Mouse (Mus musculus) MEL (cell line): ENCODE measurements at regions not wholly inside any gene's neighbourhood (a gene's known extent, or its start where the extent isn't known, plus 50 kb on each side); places are given as distances from the start of the nearest gene placed in this dataset.

ENCODE experiments used
- DNase-seq: peaks from one replicate; pipeline ENCODE4 v3.0.0; 2011; ENCODE audit warnings: low read depth, low spot score
- H3K27ac ChIP-seq: 2 replicates; pipeline ENCODE4 v1.5.1; 2012; ENCODE audit warnings: low read depth, mild to moderate bottlenecking, control low read depth, low read length, moderate library complexity; ENCODE audit not compliant: control insufficient read depth
- H3K27me3 ChIP-seq, 2 experiments: fragments of 150-350 bp in 1 of 2; sonication (generic) in 1 of 2; 2 replicates each; pipeline ENCODE4 v1.6.1; 2012; ENCODE audit warnings: low read length in 2 of 2, mild to moderate bottlenecking in 2 of 2, improper control_type of control experiment in 1 of 2, moderate library complexity in 1 of 2; ENCODE audit not compliant: insufficient read depth in 2 of 2, control insufficient read depth in 1 of 2
- H3K36me3 ChIP-seq, 2 experiments: 2 replicates each; pipeline ENCODE4 v1.6.1; 2012 to 2014; ENCODE audit warnings: low read length in 2 of 2, improper control_type of control experiment in 1 of 2, inconsistent platforms in 1 of 2, mild to moderate bottlenecking in 1 of 2; ENCODE audit not compliant: insufficient read depth in 2 of 2, control insufficient read depth in 1 of 2
- H3K4me1 ChIP-seq, 2 experiments: fragments of 150-350 bp in 1 of 2; sonication (generic) in 1 of 2; 2 replicates each; pipeline ENCODE4 v1.6.1; 2012; ENCODE audit warnings: low read length in 2 of 2, improper control_type of control experiment in 1 of 2, mild to moderate bottlenecking in 1 of 2; ENCODE audit not compliant: insufficient read depth in 2 of 2, control insufficient read depth in 1 of 2
- H3K4me3 ChIP-seq, 2 experiments: fragments of 150-350 bp in 1 of 2; sonication (generic) in 1 of 2; 2 replicates each; pipeline ENCODE4 v1.5.1; 2012; ENCODE audit warnings: low read depth in 2 of 2, low read length in 2 of 2, mild to moderate bottlenecking in 2 of 2, moderate library complexity in 2 of 2, control low read depth in 1 of 2, improper control_type of control experiment in 1 of 2; ENCODE audit not compliant: control insufficient read depth in 1 of 2, insufficient read depth in 1 of 2
- H3K79me2 ChIP-seq: 2 replicates; pipeline ENCODE4 v1.6.1; 2012; ENCODE audit warnings: mild to moderate bottlenecking, low read length, moderate library complexity; ENCODE audit not compliant: control insufficient read depth, poor library complexity, insufficient read depth
- H3K9ac ChIP-seq: 2 replicates; pipeline ENCODE4 v1.6.1; 2012; ENCODE audit warnings: low read depth, mild to moderate bottlenecking, control low read depth, low read length, moderate library complexity; ENCODE audit not compliant: control insufficient read depth, poor library complexity, severe bottlenecking
- H3K9me3 ChIP-seq: fragments of 150-350 bp; sonication (generic); replicated peaks from 2 replicates; pipeline ENCODE4 v1.6.1; 2012; ENCODE audit warnings: mild to moderate bottlenecking, low read length, improper control_type of control experiment, moderate library complexity; ENCODE audit not compliant: insufficient read depth
- CHD2 ChIP-seq: IDR thresholded peaks from 2 replicates; pipeline ENCODE4 v1.6.1; 2011; ENCODE audit warnings: low read length, improper control_type of control experiment
- E2F4 ChIP-seq: IDR thresholded peaks from 2 replicates; pipeline ENCODE4 v1.6.1; 2011; ENCODE audit warnings: low read depth, low read length, improper control_type of control experiment, borderline replicate concordance
- GABPA ChIP-seq: IDR thresholded peaks from 2 replicates; pipeline ENCODE4 v1.6.1; 2012; ENCODE audit warnings: low read depth, mild to moderate bottlenecking, inconsistent platforms, low read length, improper control_type of control experiment, moderate library complexity
- GATA1 ChIP-seq: IDR thresholded peaks from 2 replicates; pipeline ENCODE4 v1.6.1; 2011; ENCODE audit warnings: low read depth, low read length, improper control_type of control experiment
- KAT2A ChIP-seq: conservative IDR thresholded peaks from 2 replicates; pipeline ENCODE4 v1.6.1; 2012; ENCODE audit warnings: low read depth, low read length, improper control_type of control experiment, inconsistent platforms
- MAFK ChIP-seq: IDR thresholded peaks from 2 replicates; pipeline ENCODE4 v1.6.1; 2011; ENCODE audit warnings: low read depth, mild to moderate bottlenecking, low read length, improper control_type of control experiment, borderline replicate concordance
- MEF2A ChIP-seq: IDR thresholded peaks from 2 replicates; pipeline ENCODE4 v1.6.1; 2014; ENCODE audit warnings: low read depth, mild to moderate bottlenecking, inconsistent platforms, low read length, improper control_type of control experiment; ENCODE audit not compliant: poor library complexity, insufficient replicate concordance, severe bottlenecking; ENCODE audit errors: extremely low read depth
- NELFE ChIP-seq: IDR thresholded peaks from 2 replicates; pipeline ENCODE4 v1.6.1; 2011; ENCODE audit warnings: low read depth, low read length, improper control_type of control experiment
- POLR2AphosphoS2 ChIP-seq: IDR thresholded peaks from 2 replicates; pipeline ENCODE4 v1.6.1; 2011; ENCODE audit warnings: low read length, improper control_type of control experiment
- RCOR1 ChIP-seq: IDR thresholded peaks from 2 replicates; pipeline ENCODE4 v1.6.1; 2012; ENCODE audit warnings: low read depth, mild to moderate bottlenecking, inconsistent platforms, low read length, improper control_type of control experiment
- SIN3A ChIP-seq: IDR thresholded peaks from 2 replicates; pipeline ENCODE4 v1.6.1; 2012; ENCODE audit warnings: low read length, improper control_type of control experiment, inconsistent platforms
- TBP ChIP-seq: IDR thresholded peaks from 2 replicates; pipeline ENCODE4 v1.8.0; 2011; ENCODE audit warnings: low read depth, low read length, improper control_type of control experiment
- UBTF ChIP-seq: IDR thresholded peaks from 2 replicates; pipeline ENCODE4 v1.6.1; 2012; ENCODE audit warnings: low read depth, mild to moderate bottlenecking, inconsistent platforms, low read length, improper control_type of control experiment, moderate library complexity, borderline replicate concordance; ENCODE audit not compliant: insufficient read depth
- ZMIZ1 ChIP-seq: IDR thresholded peaks from 2 replicates; pipeline ENCODE4 v1.6.1; 2012; ENCODE audit warnings: low read depth, mild to moderate bottlenecking, inconsistent platforms, low read length, improper control_type of control experiment, moderate library complexity
- ZNF384 ChIP-seq: IDR thresholded peaks from 2 replicates; pipeline ENCODE4 v1.6.1; 2012; ENCODE audit warnings: low read depth, mild to moderate bottlenecking, inconsistent platforms, low read length, improper control_type of control experiment

- H3K27me3 ChIP-seq = no peaks in the 10 kb centered on the region
- H3K79me2 ChIP-seq = no peaks in the 10 kb centered on the region
- H3K4me1 ChIP-seq = no peaks in the 10 kb centered on the region
- no peaks in the 10 kb centered on the region for H3K9me3 ChIP-seq
- no peak overlapping the region for H3K4me3 ChIP-seq
- H3K36me3 ChIP-seq = no peaks in the 10 kb centered on the region
- DNase-seq = no peak
- H3K27ac ChIP-seq = no peak overlapping the region
- no peak for TF ChIP-seq RCOR1
- no peak for TF ChIP-seq ZMIZ1
- TF ChIP-seq GATA1 = no peak
- no peak overlapping the region for H3K9ac ChIP-seq
Measured at GRCm38 (mm10) chr11:44052481-44052880, 151.5 kb upstream of the Adra1b start.

GRCm38 (mm10) chr11:44062446-44062845 lies 161.4 kb upstream of the Adra1b start:
- H3K27me3 ChIP-seq = no peaks in the 10 kb centered on the region
- no peak overlapping the region for H3K4me3 ChIP-seq
- H3K36me3 ChIP-seq = no peaks in the 10 kb centered on the region
- DNase-seq = no peak
- H3K9ac ChIP-seq = no peak overlapping the region
- TF ChIP-seq CHD2 = no peak
- no peaks in the 10 kb centered on the region for H3K79me2 ChIP-seq
- H3K4me1 ChIP-seq = no peaks in the 10 kb centered on the region
- no peaks in the 10 kb centered on the region for H3K9me3 ChIP-seq
- H3K27ac ChIP-seq = no peak overlapping the region

- H3K36me3 ChIP-seq = no peaks in the 10 kb centered on the region
- no peak for DNase-seq
- no peaks in the 10 kb centered on the region for H3K4me1 ChIP-seq
- H3K9ac ChIP-seq = no peak overlapping the region
- no peak overlapping the region for H3K27ac ChIP-seq
- H3K27me3 ChIP-seq = no peaks in the 10 kb centered on the region
- no peaks in the 10 kb centered on the region for H3K9me3 ChIP-seq
- H3K4me3 ChIP-seq = no peak overlapping the region
- TF ChIP-seq GATA1 (no peak), TBP (no peak), ZMIZ1 (no peak), SIN3A (no peak), UBTF (no peak), NELFE (no peak), MEF2A (no peak), MAFK (no peak), KAT2A (no peak), POLR2AphosphoS2 (no peak), E2F4 (no peak), CHD2 (no peak), GABPA (no peak), ZNF384 (no peak)
- TF ChIP-seq, all 39 proteins: peak for 0
- no peaks in the 10 kb centered on the region for H3K79me2 ChIP-seq
Measured at GRCm38 (mm10) chr11:44066176-44066575, 165.2 kb upstream of the Adra1b start.
